ENCODE assay signal across 8 mouse cellular contexts in the genomic region with DNA sequence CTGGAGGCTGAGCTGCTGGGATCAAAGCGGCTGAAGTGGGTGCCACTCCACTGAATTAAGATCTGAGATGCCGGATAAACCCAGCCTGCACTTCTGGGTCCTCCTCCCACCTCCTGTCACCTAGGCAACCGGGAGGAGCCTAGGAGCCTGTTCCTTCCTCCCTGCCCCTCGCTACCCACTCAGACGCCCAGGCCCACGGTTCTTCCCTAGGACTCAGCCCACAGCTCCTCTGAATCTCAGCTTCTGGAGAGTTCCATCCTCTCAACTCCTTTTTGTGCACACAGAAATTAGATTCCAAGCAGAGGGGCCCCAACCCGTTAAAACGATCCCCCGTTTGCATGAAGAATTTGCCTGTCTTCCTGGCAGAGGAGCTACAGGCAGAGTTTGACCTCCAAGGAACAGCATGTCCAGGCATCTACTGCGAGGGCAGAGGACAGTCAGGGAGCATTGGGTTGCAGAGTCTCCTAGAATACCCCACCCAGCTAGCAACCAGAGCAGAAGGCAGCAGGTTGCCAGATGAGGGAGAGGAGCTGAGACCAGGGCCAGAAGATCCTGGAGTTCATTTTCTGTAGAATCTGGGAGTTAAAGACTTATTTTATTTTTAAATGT.
DNase-seq lines count a peak whose midpoint lies in the region; ATAC-seq lines count a peak whose summit lies in the region.

No protein-coding gene starts in this region.

- no peaks in the 10 kb centered on the region for H3K36me3 ChIP-seq in embryonic facial prominence, embryonic 10.5 days (replicated peaks)
- no peaks in the 10 kb centered on the region for H3K36me3 ChIP-seq in intestine, embryonic 15.5 days
- H3K36me3 ChIP-seq in midbrain, embryonic 10.5 days = no peaks in the 10 kb centered on the region; the same call in 1 of the 2 replicates

- peak; percentile 62 for DNase-seq in adrenal gland, postnatal 25 days
- peak; percentile 78 for DNase-seq in embryonic facial prominence, embryonic 10.5 days (ENCODE audit: low spot score)
- DNase-seq in left cerebral cortex, adult 8-10 months (ENCODE audit: low spot score in 2 of 2) = peak; percentile 65 to 91
- peak; percentile 87 for DNase-seq in midbrain, embryonic 10.5 days (ENCODE audit: low spot score)
- DNase-seq in right cerebral cortex, postnatal 36 days (ENCODE audit: low spot score in 2 of 2) = peak; percentile 85 to 93

- peak overlapping the region; percentile 58 for H3K4me2 ChIP-seq in intestine, embryonic 15.5 days (replicated peaks)

- peaks cover 3% of the 10 kb centered on the region; the same call in 1 of the 2 replicates for H3K27me3 ChIP-seq in embryonic facial prominence, embryonic 10.5 days (replicated peaks; ENCODE audit: low read depth, poor library complexity, severe bottlenecking)
- H3K27me3 ChIP-seq in intestine, embryonic 15.5 days (replicated peaks) = no peaks in the 10 kb centered on the region
- H3K27me3 ChIP-seq in midbrain, embryonic 10.5 days (ENCODE audit: low read depth, poor library complexity, severe bottlenecking) = peaks cover 57% of the 10 kb centered on the region

- 5% methylated on average over 10 of the region's 10 CpGs for WGBS in embryonic facial prominence, embryonic 10.5 days
- WGBS in intestine, embryonic 15.5 days = 3% methylated on average over 10 of the region's 10 CpGs
- 1% methylated on average over 10 of the region's 10 CpGs for WGBS in midbrain, embryonic 10.5 days

- peak overlapping the region; percentile 73 for H3K27ac ChIP-seq in embryonic facial prominence, embryonic 10.5 days (replicated peaks)
- H3K27ac ChIP-seq in intestine, embryonic 15.5 days = peak overlapping the region; percentile 27; the same call in 1 of the 2 replicates
- H3K27ac ChIP-seq in midbrain, embryonic 10.5 days (replicated peaks) = peak overlapping the region; percentile 91

- peaks cover 21% of the 10 kb centered on the region for H3K4me1 ChIP-seq in embryonic facial prominence, embryonic 10.5 days
- peaks cover 12% of the 10 kb centered on the region for H3K4me1 ChIP-seq in intestine, embryonic 15.5 days (replicated peaks)
- peaks cover 35% of the 10 kb centered on the region for H3K4me1 ChIP-seq in midbrain, embryonic 10.5 days

- 0 out of 2 replicates have a peak, but pooled peaks have one; percentile 17 for ATAC-seq in granulocyte monocyte progenitor cell, adult 5-6 weeks (replicated peaks; ENCODE audit: poor library complexity, severe bottlenecking)
- peak; percentile 78 for ATAC-seq in intestine, embryonic 15.5 days
- no peak for ATAC-seq in megakaryocyte-erythroid progenitor cell, adult 5-6 weeks (replicated peaks; ENCODE audit: low FRiP score, low TSS enrichment, poor library complexity, severe bottlenecking)

- peak overlapping the region; percentile 26 for H3K9ac ChIP-seq in intestine, embryonic 15.5 days

- peaks cover 11% of the 10 kb centered on the region; the same call in 1 of the 2 replicates for H3K9me3 ChIP-seq in embryonic facial prominence, embryonic 10.5 days
- H3K9me3 ChIP-seq in intestine, embryonic 15.5 days = no peaks in the 10 kb centered on the region
- H3K9me3 ChIP-seq in midbrain, embryonic 10.5 days (replicated peaks) = peaks cover 13% of the 10 kb centered on the region

- peak overlapping the region; percentile 44 for H3K4me3 ChIP-seq in embryonic facial prominence, embryonic 10.5 days
- peak overlapping the region; percentile 15; the same call in 1 of the 2 replicates for H3K4me3 ChIP-seq in intestine, embryonic 15.5 days (replicated peaks)
- peak overlapping the region; percentile 44 for H3K4me3 ChIP-seq in midbrain, embryonic 10.5 days

Comparison
In these comparisons a context has a peak if more than half of its experiments do, and no peak if none do; other contexts are left out.
1. H3K27ac ChIP-seq: peak in every context shown above with its lines; median percentile 91 in midbrain, embryonic 10.5 days; 73 in embryonic facial prominence, embryonic 10.5 days; 27 in intestine, embryonic 15.5 days.